Mouse (Mus musculus): ENCODE measurements around the gene Pip4p1.
"Not testable (repeated sequence)": the region's sequence is repeated elsewhere in the genome, so short reads cannot be mapped to it uniquely, and the experiment has no call there.

Gene Pip4p1

GRCm38 (mm10) chr14:50930754-50931492 is at the start of gene Pip4p1, which contains the start of gene Pnp:
TSS of gene Pip4p1 (minus strand) at chr14:50930856.
TSS of gene Pnp (plus strand) at chr14:50931082.
- ATAC-seq (ENCODE audit: low TSS enrichment), result peak; percentile 95

GRCm38 (mm10) chr14:50979631-50980030 is 49.0 kb upstream of the Pip4p1 start:
- no peak for ATAC-seq (ENCODE audit: low TSS enrichment)

- ATAC-seq (ENCODE audit: low TSS enrichment), result not testable (repeated sequence)
These were observed 47.8 kb upstream of the Pip4p1 start for GRCm38 (mm10) chr14:50978451-50978850.

GRCm38 (mm10) chr14:50976674-50977073 is 46.0 kb upstream of the Pip4p1 start:
- ATAC-seq (ENCODE audit: low TSS enrichment), result peak; percentile 50; the same call in 1 of the 2 replicates

- ATAC-seq (ENCODE audit: low TSS enrichment), result no peak
These were observed 44.3 kb upstream of the Pip4p1 start for GRCm38 (mm10) chr14:50975001-50975400.

GRCm38 (mm10) chr14:50973700-50974099 is 43.0 kb upstream of the Pip4p1 start:
- no peak for ATAC-seq (ENCODE audit: low TSS enrichment)

GRCm38 (mm10) chr14:50973054-50973453 is 42.4 kb upstream of the Pip4p1 start:
- not testable (repeated sequence) for ATAC-seq (ENCODE audit: low TSS enrichment)

- ATAC-seq (ENCODE audit: low TSS enrichment), result no peak
These were observed 40.2 kb upstream of the Pip4p1 start for GRCm38 (mm10) chr14:50970822-50971221.

- ATAC-seq (ENCODE audit: low TSS enrichment), result peak; percentile 77
These were observed 39.2 kb upstream of the Pip4p1 start for GRCm38 (mm10) chr14:50969558-50970544.

GRCm38 (mm10) chr14:50969041-50969440 is 38.4 kb upstream of the Pip4p1 start:
- no peak for ATAC-seq (ENCODE audit: low TSS enrichment)

GRCm38 (mm10) chr14:50968216-50968980 is 37.7 kb upstream of the Pip4p1 start:
- no peak for ATAC-seq (ENCODE audit: low TSS enrichment)

GRCm38 (mm10) chr14:50958289-50958995 is 27.8 kb upstream of the Pip4p1 start:
- ATAC-seq (ENCODE audit: low TSS enrichment), result not testable (repeated sequence)

GRCm38 (mm10) chr14:50957146-50957545 is 26.5 kb upstream of the Pip4p1 start:
- ATAC-seq (ENCODE audit: low TSS enrichment), result not testable (repeated sequence)

- ATAC-seq (ENCODE audit: low TSS enrichment), result not testable (repeated sequence)
These were observed 26.1 kb upstream of the Pip4p1 start for GRCm38 (mm10) chr14:50956724-50957123.

- peak; percentile 92 for ATAC-seq (ENCODE audit: low TSS enrichment)
These were observed 25.4 kb upstream of the Pip4p1 start, which contains the start of gene Pnp2 for GRCm38 (mm10) chr14:50955942-50956508. TSS of gene Pnp2 (plus strand) at chr14:50955992.

- ATAC-seq (ENCODE audit: low TSS enrichment), result 0 out of 2 replicates have a peak, but pooled peaks have one; percentile 11
These were observed 24.8 kb upstream of the Pip4p1 start for GRCm38 (mm10) chr14:50955487-50955886.

GRCm38 (mm10) chr14:50945526-50945925 is 14.9 kb upstream of the Pip4p1 start:
- not testable (repeated sequence) for ATAC-seq (ENCODE audit: low TSS enrichment)

GRCm38 (mm10) chr14:50945081-50945480 is 14.4 kb upstream of the Pip4p1 start:
- not testable (repeated sequence) for ATAC-seq (ENCODE audit: low TSS enrichment)

GRCm38 (mm10) chr14:50944668-50945033 is 14.0 kb upstream of the Pip4p1 start:
- ATAC-seq (ENCODE audit: low TSS enrichment), result peak; percentile 90

GRCm38 (mm10) chr14:50943932-50944667 is 13.4 kb upstream of the Pip4p1 start, which contains the start of gene Gm49342:
TSS of gene Gm49342 (plus strand) at chr14:50944517.
- ATAC-seq (ENCODE audit: low TSS enrichment), result peak; percentile 96

Data from frontal cortex, adult (tissue).